Mouse (Mus musculus): ENCODE measurements around the gene Bcl2l12.

Gene Bcl2l12

DNA sequence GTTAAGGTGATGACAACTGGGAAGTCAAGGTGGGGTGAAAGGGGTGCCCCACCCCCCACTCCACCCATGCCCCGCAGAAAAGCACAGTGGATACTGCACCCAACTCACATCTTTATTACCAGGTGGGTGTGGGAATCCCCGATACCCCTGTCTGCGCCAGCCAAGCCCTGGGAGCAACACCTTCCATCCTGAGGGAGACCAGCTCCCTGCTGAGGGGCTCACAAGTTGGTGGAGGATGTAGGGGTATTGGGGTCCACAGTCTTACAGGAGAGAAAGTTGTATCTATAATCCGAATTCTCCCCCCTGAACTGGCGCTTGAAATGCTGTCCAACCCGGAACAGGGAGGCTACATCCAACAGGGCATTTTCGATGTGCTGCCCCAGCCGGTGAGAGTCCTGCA lies 39.2 kb downstream of the Bcl2l12 start:
- in situ Hi-C loops (cut with MseI, MboI), result loop anchor here in 1 of 2 experiments (5.0 to 10.0 kb wide), 2 partner anchors 37 to 84 kb away; no protein-coding TSS in a partner anchor

DNA sequence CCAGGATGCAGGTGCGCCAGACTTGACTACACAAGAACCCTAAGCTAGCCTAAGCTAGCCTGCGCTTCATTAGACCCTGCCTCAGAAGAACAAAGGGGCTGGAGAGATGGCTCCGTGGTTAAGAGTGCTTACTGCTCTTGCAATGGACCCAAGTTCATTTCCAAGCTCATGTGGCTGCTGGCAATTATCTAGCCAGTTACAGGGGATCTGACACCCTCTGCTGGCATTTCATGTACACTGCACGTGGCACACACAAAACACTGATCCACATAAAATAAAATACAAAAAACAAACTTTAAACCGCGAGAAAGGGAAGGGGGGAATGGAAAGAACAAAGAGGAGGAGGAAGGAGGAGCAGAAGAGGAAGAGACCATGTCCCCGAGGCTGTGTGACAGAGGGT lies 40.3 kb downstream of the Bcl2l12 start:
- in situ Hi-C loops (cut with MseI, MboI), result loop anchor here in 1 of 2 experiments (5.0 to 10.0 kb wide), 2 partner anchors 36 to 83 kb away; no protein-coding TSS in a partner anchor

- in situ Hi-C loops (cut with MseI, MboI), result loop anchor here in 1 of 2 experiments (5.0 to 10.0 kb wide), 2 partner anchors 35 to 83 kb away; no protein-coding TSS in a partner anchor
Measured at GRCm38 (mm10) chr7:44957183-44957835, 41.2 kb downstream of the Bcl2l12 start.

GRCm38 (mm10) chr7:44956266-44956665 lies 42.2 kb downstream of the Bcl2l12 start:
- in situ Hi-C loops (cut with MseI, MboI), result loop anchor here in 1 of 2 experiments (5.0 to 10.0 kb wide), 2 partner anchors 34 to 81 kb away; no protein-coding TSS in a partner anchor

GRCm38 (mm10) chr7:44955628-44956027 lies 42.9 kb downstream of the Bcl2l12 start:
- in situ Hi-C loops (cut with MseI, MboI), result loop anchor here in 1 of 2 experiments (5.0 to 10.0 kb wide), 2 partner anchors 33 to 81 kb away; no protein-coding TSS in a partner anchor

GRCm38 (mm10) chr7:44954091-44954885 lies 44.2 kb downstream of the Bcl2l12 start:
- in situ Hi-C loops (cut with MseI, MboI), result loop anchor here in 1 of 2 experiments (10.0 kb wide), 1 partner anchor 79 kb away; no protein-coding TSS in a partner anchor

DNA sequence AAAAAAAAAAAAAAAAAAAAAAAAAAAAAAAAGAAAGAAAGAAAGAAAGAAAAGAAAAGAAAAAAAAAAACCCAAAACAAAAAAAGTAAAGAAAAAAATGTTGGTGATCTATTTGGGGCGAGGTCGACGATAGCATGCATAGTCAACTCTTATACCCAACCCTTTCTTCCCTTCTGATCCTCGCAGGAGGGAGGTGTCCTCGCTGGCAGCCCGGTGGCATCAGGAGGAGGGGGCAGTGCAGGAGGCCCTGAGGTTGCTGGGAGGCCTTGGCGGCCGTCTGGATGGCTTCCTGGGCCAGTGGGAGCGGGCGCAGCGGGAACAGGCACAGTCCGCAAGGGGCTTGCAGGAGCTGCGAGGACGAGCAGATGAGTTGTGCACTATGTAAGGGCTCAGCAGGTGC lies 45.0 kb downstream of the Bcl2l12 start:
- in situ Hi-C loops (cut with MseI, MboI), result loop anchor here in 1 of 2 experiments (10.0 kb wide), 1 partner anchor 79 kb away; no protein-coding TSS in a partner anchor

GRCm38 (mm10) chr7:44952611-44953306 lies 45.8 kb downstream of the Bcl2l12 start:
- in situ Hi-C loops (cut with MseI, MboI), result loop anchor here in 1 of 2 experiments (10.0 kb wide), 1 partner anchor 78 kb away; no protein-coding TSS in a partner anchor

GRCm38 (mm10) chr7:44951960-44952359 lies 46.6 kb downstream of the Bcl2l12 start:
- in situ Hi-C loops (cut with MseI, MboI), result loop anchor here in 1 of 2 experiments (10.0 kb wide), 1 partner anchor 77 kb away; no protein-coding TSS in a partner anchor

DNA sequence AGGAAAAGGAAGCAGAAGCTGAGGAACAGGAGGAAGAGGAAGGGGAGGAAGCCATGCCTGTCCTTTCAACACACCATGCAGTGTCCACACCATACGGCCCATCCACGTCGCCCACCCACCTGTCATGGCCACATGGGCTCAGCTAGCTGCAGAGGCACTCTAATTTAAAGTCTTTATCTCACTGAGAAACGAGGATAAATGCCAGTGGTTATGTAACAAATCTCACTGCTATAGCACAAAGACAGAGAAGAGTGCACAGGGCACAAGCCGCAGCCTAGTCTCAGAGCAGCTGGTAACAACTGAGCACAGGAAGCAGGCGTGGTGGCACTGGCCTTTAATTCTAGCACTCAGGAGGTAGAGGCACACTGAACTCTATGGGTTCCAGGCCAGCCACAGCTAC lies 48.6 kb downstream of the Bcl2l12 start:
- in situ Hi-C loops (cut with MseI, MboI), result loop anchor here in 1 of 2 experiments (10.0 kb wide), 1 partner anchor 75 kb away; no protein-coding TSS in a partner anchor

GRCm38 (mm10) chr7:44942904-44943303 lies 55.6 kb downstream of the Bcl2l12 start, which contains the start of gene Tsks:
Gene Tsks (plus strand): TSS chr7:44943204.
- in situ Hi-C loops (cut with MseI, MboI), result no loop called here

All from mouse trophoblast stem cell (cell line).